Mouse (Mus musculus): ENCODE data around the gene Cgn. TPM values are rescaled to one million over a fixed set of nuclear protein-coding genes. Genes with fewer than 3 reads are reported as not detected.
"Not testable (repeated sequence)": the region's sequence is repeated elsewhere in the genome, so short reads cannot be mapped to it uniquely, and the experiment has no call there.

Cgn gene
- total RNA-seq, 2 experiments from 2014 or later = 3.3 to 3.4 TPM

- DNase-seq (ENCODE audit: low spot score in 2 of 2); intact Hi-C loops (cut with DNase I): not testable (repeated sequence)
Observed at GRCm38 (mm10) chr3:94718253-94718652, 68.0 kb downstream of the Cgn start.

GRCm38 (mm10) chr3:94713424-94713823 is 72.9 kb downstream of the Cgn start:
- intact Hi-C loops (cut with DNase I); DNase-seq (ENCODE audit: low spot score in 2 of 2): not testable (repeated sequence)

- DNase-seq (ENCODE audit: low spot score in 2 of 2); intact Hi-C loops (cut with DNase I): not testable (repeated sequence)
Observed at GRCm38 (mm10) chr3:94710591-94710990, 75.7 kb downstream of the Cgn start.

Other genes with a start within 250 kb of the Cgn start
- 10 to 100 TPM; 95.8 to 98.3 TPM for gene Snx27, start 203.8 kb downstream of the Cgn start, total RNA-seq (2021)
- gene Gm10972, start 143.4 kb downstream of the Cgn start, total RNA-seq (2021) = not detected
- gene Tuft1, start 127.6 kb downstream of the Cgn start, total RNA-seq (2021) = 1 to 10 TPM; 1.3 to 1.6 TPM
- gene Selenbp2, start 92.9 kb downstream of the Cgn start, total RNA-seq (2021) = 1 to 10 TPM in 1 of 2 experiments, not detected in 1; 1.1 TPM
- gene Pogz, start 51.1 kb upstream of the Cgn start, total RNA-seq (2021) = 10 to 100 TPM; 57.4 to 58.1 TPM
- gene Psmb4, start 100.5 kb upstream of the Cgn start, total RNA-seq (2021) = 100 to 1,000 TPM; 263 to 284 TPM
- gene Selenbp1, start 146.6 kb upstream of the Cgn start, total RNA-seq (2021) = 1 to 10 TPM; 7.5 to 9.0 TPM
- 10 to 100 TPM; 22.2 to 27.6 TPM for gene Rfx5, start 167.6 kb upstream of the Cgn start, total RNA-seq (2021)
- gene Pi4kb, start 188.2 kb upstream of the Cgn start, total RNA-seq (2021) = 10 to 100 TPM; 51.0 to 61.8 TPM
- 10 to 100 TPM; 21.4 to 22.2 TPM for gene Zfp687, start 229.0 kb upstream of the Cgn start, total RNA-seq (2021)